Mouse (Mus musculus) limb, embryonic 10.5 days (tissue): ENCODE measurements around the gene Cenpk. TPM values are rescaled to one million over a fixed set of nuclear protein-coding genes. Genes with fewer than 3 reads are reported as not detected.
A peak's percentile ranks its signal among the peaks of the same experiment; 100 is the strongest.

Experiments
- DNase-seq: peaks from one replicate; pipeline ENCODE4 v3.0.0-alpha.2; 2017; ENCODE audit warnings: low spot score
- H3K27ac ChIP-seq: fragments of 300-500 bp; sonication (generic); 2 replicates; pipeline ENCODE4 v1.5.1; 2016; ENCODE audit warnings: mild to moderate bottlenecking
- H3K27me3 ChIP-seq: fragments of 300-500 bp; sonication (generic); 2 replicates; pipeline ENCODE4 v1.6.1; 2016; ENCODE audit warnings: low read depth, mild to moderate bottlenecking; ENCODE audit not compliant: poor library complexity, severe bottlenecking
- H3K36me3 ChIP-seq: fragments of 300-500 bp; sonication (generic); 2 replicates; pipeline ENCODE4 v1.6.1; 2016; ENCODE audit warnings: mild to moderate bottlenecking, moderate library complexity
- H3K4me1 ChIP-seq: fragments of 300-500 bp; sonication (generic); 2 replicates; pipeline ENCODE4 v1.6.1; 2016
- H3K4me3 ChIP-seq: fragments of 300-500 bp; sonication (generic); 2 replicates; pipeline ENCODE4 v1.5.1; 2016; ENCODE audit warnings: mild to moderate bottlenecking, moderate library complexity
- H3K9me3 ChIP-seq: fragments of 300-500 bp; sonication (generic); replicated peaks from 2 replicates; pipeline ENCODE4 v1.6.1; 2016; ENCODE audit warnings: mild to moderate bottlenecking
- WGBS: fragments of 180-500 bp; shearing (Covaris S2); methylation state at CpG from one replicate; pipeline ENCODE4 v1.1.7; 2016; 5-methylcytosine and 5-hydroxymethylcytosine counted together
- polyA plus RNA-seq: library from polyadenylated mRNA; unstranded; fragments of >200 nt; fragmentation: Nextera tagmentation; extraction: Ambion mirVana; gene quantifications from 2 replicates; pipeline ENCODE4 v1.2.1, GENCODE M21; 2016

Cenpk gene
- polyA plus RNA-seq, 1 experiment from 2014 or later, result 92.0 TPM

- under 1% methylated on average over 23 of the region's 23 CpGs for WGBS
- H3K36me3 ChIP-seq, result no peaks in the 10 kb centered on the region
Measured at GRCm38 (mm10) chr13:104287366-104288225, 59.2 kb downstream of the Cenpk start, which contains the start of gene Adamts6. Gene Adamts6, plus strand, starts transcription at chr13:104287835.

GRCm38 (mm10) chr13:104288226-104288859 is 59.9 kb downstream of the Cenpk start:
- peak; percentile 42 for DNase-seq
- no peaks in the 10 kb centered on the region for H3K27me3 ChIP-seq
- H3K4me3 ChIP-seq, result peak overlapping the region; percentile 54
- H3K36me3 ChIP-seq, result no peaks in the 10 kb centered on the region
- H3K4me1 ChIP-seq, result peaks cover 21% of the 10 kb centered on the region
- no peaks in the 10 kb centered on the region for H3K9me3 ChIP-seq
- WGBS, result under 1% methylated on average over 7 of the region's 7 CpGs
- H3K27ac ChIP-seq, result peak overlapping the region; percentile 84

More at GRCm38 (mm10) chr13:104287366-104288225, 59.2 kb downstream of the Cenpk start, which contains the start of gene Adamts6:
- H3K9me3 ChIP-seq, result no peaks in the 10 kb centered on the region
- H3K27me3 ChIP-seq, result no peaks in the 10 kb centered on the region
- H3K27ac ChIP-seq, result peak within 1 kb of the TSS; percentile 84
- H3K4me3 ChIP-seq, result peak within 1 kb of the TSS; percentile 54
- peaks cover 21% of the 10 kb centered on the region for H3K4me1 ChIP-seq
- peak; percentile 47 for DNase-seq

DNA sequence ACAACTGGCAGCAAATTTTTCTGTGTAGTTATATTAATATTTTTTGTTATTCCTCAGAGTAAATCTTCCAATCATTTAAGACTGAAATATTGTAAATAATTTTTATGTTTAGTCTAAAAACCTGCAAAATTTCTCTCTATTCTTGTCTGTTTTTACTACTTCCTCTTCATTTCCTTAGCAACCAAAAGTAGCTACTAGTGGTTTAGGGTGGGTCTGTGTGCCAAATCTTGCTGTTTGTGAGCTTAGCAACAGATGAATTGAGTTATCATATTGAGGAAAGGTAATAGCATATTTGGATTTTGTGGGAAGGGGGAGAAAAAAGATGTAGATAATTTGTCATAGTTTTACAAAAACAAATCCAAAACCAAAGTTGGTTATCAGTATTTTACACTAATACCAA is 60.8 kb downstream of the Cenpk start:
- H3K36me3 ChIP-seq, result no peaks in the 10 kb centered on the region
- no peak overlapping the region for H3K27ac ChIP-seq
- H3K27me3 ChIP-seq, result no peaks in the 10 kb centered on the region
- peaks cover 21% of the 10 kb centered on the region for H3K4me1 ChIP-seq
- no peak for DNase-seq
- no peaks in the 10 kb centered on the region for H3K9me3 ChIP-seq
- peak overlapping the region; percentile 54 for H3K4me3 ChIP-seq

DNA sequence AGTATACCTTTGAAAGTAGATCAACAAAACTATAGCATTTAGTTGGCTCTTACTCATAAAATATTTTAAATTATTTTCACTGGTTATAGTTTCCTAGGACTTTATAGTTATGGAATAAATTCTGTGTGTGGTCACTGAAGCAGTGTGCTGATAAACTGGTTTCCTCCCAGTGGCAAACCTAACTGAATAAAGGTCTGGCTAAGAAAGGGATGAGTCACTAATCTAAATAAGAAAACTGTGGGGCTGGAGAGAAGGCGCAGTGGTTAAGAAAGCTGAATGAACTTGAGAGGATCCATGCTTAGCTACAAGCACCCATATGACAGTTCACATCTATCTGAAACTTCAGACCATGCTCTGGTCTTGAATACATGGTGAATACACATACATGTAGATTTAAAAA is 67.1 kb downstream of the Cenpk start:
- DNase-seq, result no peak
- H3K4me1 ChIP-seq, result no peaks in the 10 kb centered on the region
- 97% methylated on average over 1 of the region's 1 CpGs for WGBS
- H3K4me3 ChIP-seq, result no peak overlapping the region
- no peaks in the 10 kb centered on the region for H3K9me3 ChIP-seq
- H3K36me3 ChIP-seq, result peaks cover 3% of the 10 kb centered on the region; the same call in 1 of the 2 replicates
- H3K27me3 ChIP-seq, result no peaks in the 10 kb centered on the region
- H3K27ac ChIP-seq, result no peak overlapping the region

Other genes starting within 250 kb of the Cenpk start
- 20.2 and 20.4 TPM in 2 replicates for gene Nln, start 119.0 kb upstream of the Cenpk start, polyA plus RNA-seq
- 5.8 and 7.3 TPM in 2 replicates for gene Sgtb, start 118.9 kb upstream of the Cenpk start, polyA plus RNA-seq
- gene Trappc13, start 50.1 kb upstream of the Cenpk start, polyA plus RNA-seq, result 70.3 and 71.1 TPM in 2 replicates
- 15.2 and 19.2 TPM in 2 replicates for gene Trim23, start 49.8 kb upstream of the Cenpk start, polyA plus RNA-seq
- 17.7 and 21.2 TPM in 2 replicates for gene Ppwd1, start 232 bp downstream of the Cenpk start, polyA plus RNA-seq
- gene Adamts6, start 59.2 kb downstream of the Cenpk start, polyA plus RNA-seq, result 1.6 and 3.0 TPM in 2 replicates